Mouse (Mus musculus) liver, embryonic 11.5 days (tissue): ENCODE data around the gene Serpina3m. TPM values are rescaled to one million over a fixed set of nuclear protein-coding genes. Genes with fewer than 3 reads are reported as not detected.

ENCODE experiments used
- ATAC-seq: fragments of 200-750 bp; cut with Nextera tagmentation; replicated peaks from 2 replicates; pipeline ENCODE4 v1.8.0; 2017; ENCODE audit warnings: moderate number of reproducible peaks, mild to moderate bottlenecking, moderate TSS enrichment, moderate library complexity; ENCODE audit not compliant: low FRiP score
- DNase-seq: peaks from one replicate; pipeline ENCODE4 v3.0.0-alpha.2; 2017; ENCODE audit warnings: low spot score
- H3K27ac ChIP-seq: fragments of 300-500 bp; sonication (generic); 2 replicates; pipeline ENCODE4 v1.5.1; 2014; ENCODE audit warnings: mild to moderate bottlenecking, low read depth, low read length, control low read depth
- H3K27me3 ChIP-seq: fragments of 300-500 bp; sonication (generic); replicated peaks from 2 replicates; pipeline ENCODE4 v1.6.1; 2014; ENCODE audit warnings: low read length, mixed read lengths; ENCODE audit not compliant: control insufficient read depth, insufficient read depth
- H3K36me3 ChIP-seq: fragments of 300-500 bp; sonication (generic); 2 replicates; pipeline ENCODE4 v1.6.1; 2014; ENCODE audit warnings: mild to moderate bottlenecking, low read length, moderate library complexity, mixed read lengths; ENCODE audit not compliant: control insufficient read depth, insufficient read depth
- H3K4me1 ChIP-seq: fragments of 300-500 bp; sonication (generic); replicated peaks from 2 replicates; pipeline ENCODE4 v1.6.1; 2014; ENCODE audit warnings: low read length, mixed read lengths; ENCODE audit not compliant: control insufficient read depth, insufficient read depth
- H3K4me2 ChIP-seq: fragments of 300-500 bp; sonication (generic); 2 replicates; pipeline ENCODE4 v1.6.1; 2014; ENCODE audit warnings: mild to moderate bottlenecking, control low read depth, moderate library complexity
- H3K4me3 ChIP-seq: fragments of 300-500 bp; sonication (generic); 2 replicates; pipeline ENCODE4 v1.5.1; 2014; ENCODE audit warnings: low read depth, low read length, control low read depth
- H3K9ac ChIP-seq: fragments of 300-500 bp; sonication (generic); 2 replicates; pipeline ENCODE4 v1.6.1; 2014; ENCODE audit warnings: low read depth, low read length, control low read depth
- H3K9me3 ChIP-seq: fragments of 300-500 bp; sonication (generic); 2 replicates; pipeline ENCODE4 v1.6.1; 2016; ENCODE audit warnings: low read length, inconsistent platforms, mixed read lengths; ENCODE audit not compliant: control insufficient read depth
- WGBS: fragments of 180-500 bp; shearing (Covaris S2); extraction: QIAGEN DNeasy Blood & Tissue Kit; methylation state at CpG from one replicate; pipeline ENCODE4 v1.1.7; 2014; 5-methylcytosine and 5-hydroxymethylcytosine counted together
- polyA plus RNA-seq: library from polyadenylated mRNA; unstranded; fragments of >200 nt; fragmentation: Nextera tagmentation; extraction: Ambion mirVana; gene quantifications from 2 replicates; pipeline ENCODE4 v1.2.1, GENCODE M21; 2014

Gene Serpina3m
- polyA plus RNA-seq, 1 experiment from 2014 or later: not detected

DNA sequence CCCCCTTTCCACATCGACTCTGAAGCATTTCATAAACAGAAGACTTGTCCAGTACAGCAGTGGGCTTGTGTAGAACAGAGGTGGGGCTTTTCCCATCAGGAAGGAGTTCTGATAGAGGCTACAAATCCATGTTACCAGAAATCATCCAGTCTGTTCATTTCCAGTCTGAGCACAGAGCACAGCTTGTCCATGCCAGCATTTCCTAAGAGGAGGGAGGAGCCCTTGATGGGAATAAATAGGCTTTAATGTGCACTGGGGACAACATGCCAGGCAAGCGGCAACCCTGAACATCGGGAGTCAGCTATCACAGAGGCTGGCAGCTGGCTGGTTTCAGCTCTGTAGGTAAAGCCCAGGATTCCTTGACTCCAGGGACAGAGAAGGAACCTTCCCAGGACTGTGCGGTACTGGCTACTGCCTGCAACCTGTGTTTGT is 68.2 kb downstream of the Serpina3m start, which contains the start of gene Serpina3n:
Gene Serpina3n, plus strand, starts transcription at position 276 of the 432 bp plus-strand sequence.
- DNase-seq (no peak), ATAC-seq (no peak)
- no peak within 1 kb of the TSS for H3K27ac ChIP-seq
- no peak within 1 kb of the TSS for H3K4me3 ChIP-seq
- H3K36me3 ChIP-seq: no peaks in the 10 kb centered on the region
- no peaks in the 10 kb centered on the region for H3K4me1 ChIP-seq
- no peaks in the 10 kb centered on the region for H3K9me3 ChIP-seq
- no peaks in the 10 kb centered on the region for H3K27me3 ChIP-seq
- H3K9ac ChIP-seq: no peak within 1 kb of the TSS
- 69% methylated on average over 4 of the region's 4 CpGs for WGBS
- H3K4me2 ChIP-seq: no peak within 1 kb of the TSS

GRCm38 (mm10) chr12:104412507-104412906 is 74.2 kb downstream of the Serpina3m start:
- Histone ChIP-seq H3K27ac (no peak overlapping the region), H3K4me1 (no peaks in the 10 kb centered on the region), H3K4me3 (no peak overlapping the region), H3K9ac (no peak overlapping the region), H3K4me2 (no peak overlapping the region), H3K27me3 (no peaks in the 10 kb centered on the region), H3K9me3 (no peaks in the 10 kb centered on the region), H3K36me3 (no peaks in the 10 kb centered on the region)
- ATAC-seq (no peak), DNase-seq (no peak)
- 81% methylated on average over 6 of the region's 6 CpGs for WGBS

DNA sequence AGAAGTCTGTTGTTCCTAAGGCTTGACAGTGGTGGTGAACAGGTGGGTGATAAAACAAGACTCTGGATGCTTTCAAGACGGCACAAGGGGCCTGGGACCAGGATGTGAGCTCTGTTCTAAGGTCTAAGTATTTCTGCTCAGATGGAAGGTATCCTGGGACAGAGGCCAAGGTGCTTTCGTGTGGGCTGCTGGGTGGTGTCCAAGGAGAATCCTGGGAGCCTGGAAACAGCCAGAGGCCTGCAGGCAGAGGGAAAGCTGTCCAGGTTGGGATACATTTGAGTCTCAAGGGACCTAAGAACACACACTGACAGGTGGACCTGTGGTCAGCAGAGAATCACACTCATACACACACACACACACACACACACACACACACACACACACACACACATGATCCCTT is 76.3 kb downstream of the Serpina3m start:
- no peak overlapping the region for H3K27ac ChIP-seq
- DNase-seq: no peak
- no peaks in the 10 kb centered on the region for H3K36me3 ChIP-seq
- ATAC-seq: no peak
- no peak overlapping the region for H3K4me2 ChIP-seq
- H3K9ac ChIP-seq: no peak overlapping the region
- no peaks in the 10 kb centered on the region for H3K9me3 ChIP-seq
- WGBS: 46% methylated on average over 2 of the region's 2 CpGs
- no peaks in the 10 kb centered on the region for H3K27me3 ChIP-seq
- no peak overlapping the region for H3K4me3 ChIP-seq
- H3K4me1 ChIP-seq: no peaks in the 10 kb centered on the region

DNA sequence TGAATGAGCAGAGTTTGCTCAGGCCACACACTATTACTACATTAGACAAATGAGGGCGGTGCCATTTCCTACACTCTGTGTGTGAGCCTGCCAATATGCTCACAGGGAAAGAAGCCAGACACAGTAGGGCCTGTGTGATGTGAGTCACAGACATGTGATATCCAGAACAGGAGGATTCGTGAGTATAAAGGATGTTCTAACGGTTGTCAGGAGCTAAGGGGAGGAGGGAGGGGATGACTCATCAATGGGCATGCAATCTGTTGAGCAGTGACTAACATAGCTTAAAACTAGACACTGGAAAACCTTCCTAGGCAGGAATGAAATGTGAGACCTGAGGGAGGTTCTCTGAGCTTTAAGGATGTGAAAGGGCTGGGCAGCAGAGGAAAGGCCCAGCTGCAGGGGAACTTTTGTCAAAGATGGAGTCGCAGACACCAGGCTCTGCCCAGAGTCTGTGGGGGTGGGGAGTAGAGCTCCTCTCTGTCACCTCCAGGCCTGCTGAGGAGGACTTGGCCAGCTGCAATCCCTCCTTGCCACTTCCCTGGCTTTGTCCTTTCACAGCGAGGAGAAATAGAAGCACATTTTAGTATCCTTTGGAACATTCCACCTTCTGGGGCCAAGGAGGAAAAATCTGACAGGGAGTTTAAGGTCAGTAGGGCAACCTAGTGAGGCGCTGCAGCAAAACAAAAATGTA is 77.5 kb downstream of the Serpina3m start:
- Histone ChIP-seq H3K27ac (no peak overlapping the region), H3K36me3 (no peaks in the 10 kb centered on the region), H3K9ac (no peak overlapping the region), H3K27me3 (no peaks in the 10 kb centered on the region), H3K9me3 (no peaks in the 10 kb centered on the region), H3K4me3 (no peak overlapping the region), H3K4me1 (no peaks in the 10 kb centered on the region), H3K4me2 (no peak overlapping the region)
- 55% methylated on average over 6 of the region's 6 CpGs for WGBS
- ATAC-seq: no peak
- DNase-seq: no peak

DNA sequence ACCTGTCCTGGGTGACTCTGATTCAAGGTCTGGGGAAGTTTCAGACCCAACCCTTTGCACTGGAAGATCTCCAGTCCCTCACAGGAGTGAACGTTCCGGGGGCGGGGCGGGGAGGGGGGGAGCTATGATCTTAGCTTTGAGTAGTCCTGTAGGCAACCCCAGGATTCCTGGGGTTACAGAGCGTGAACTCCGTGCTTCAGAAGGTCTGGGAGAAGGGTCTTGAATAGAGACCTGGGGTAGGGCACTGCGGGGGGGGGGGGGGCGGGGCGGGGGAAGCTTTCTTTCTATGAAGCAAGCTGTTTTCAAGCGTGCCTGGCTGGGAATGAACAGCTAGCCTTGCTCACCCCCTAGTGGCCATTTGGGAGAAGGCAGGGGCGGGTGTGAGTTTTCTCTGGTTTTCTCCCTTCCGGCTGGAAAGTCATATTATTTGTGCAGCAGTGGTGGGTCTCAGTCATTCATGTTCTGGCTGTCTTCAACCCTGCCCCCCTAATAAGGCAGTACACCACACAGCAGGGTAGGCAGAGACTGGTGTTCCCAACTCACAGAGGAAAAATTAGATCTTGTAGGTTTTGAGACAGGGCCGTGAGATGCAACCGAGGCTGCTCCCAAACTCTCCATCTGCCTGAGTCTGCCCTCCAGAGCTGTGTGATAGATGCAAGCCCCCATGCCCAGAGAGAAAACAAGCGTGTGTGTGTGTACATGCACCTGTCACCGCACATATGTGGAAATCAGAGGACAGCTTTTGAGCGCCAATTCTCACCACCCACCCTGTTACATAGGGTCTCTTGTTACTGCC is 80.3 kb downstream of the Serpina3m start:
- H3K36me3 ChIP-seq: no peaks in the 10 kb centered on the region
- no peaks in the 10 kb centered on the region for H3K27me3 ChIP-seq
- no peak overlapping the region; the same call in 1 of the 2 replicates for H3K4me3 ChIP-seq
- no peak overlapping the region for H3K27ac ChIP-seq
- whole genome bisulfite sequencing: 23% methylated on average over 17 of the region's 17 CpGs
- DNase-seq (peak; percentile 80), ATAC-seq (peak; percentile 30)
- H3K4me2 ChIP-seq: peak overlapping the region; percentile 18
- H3K9ac ChIP-seq: no peak overlapping the region
- H3K9me3 ChIP-seq: no peaks in the 10 kb centered on the region
- no peaks in the 10 kb centered on the region for H3K4me1 ChIP-seq

DNA sequence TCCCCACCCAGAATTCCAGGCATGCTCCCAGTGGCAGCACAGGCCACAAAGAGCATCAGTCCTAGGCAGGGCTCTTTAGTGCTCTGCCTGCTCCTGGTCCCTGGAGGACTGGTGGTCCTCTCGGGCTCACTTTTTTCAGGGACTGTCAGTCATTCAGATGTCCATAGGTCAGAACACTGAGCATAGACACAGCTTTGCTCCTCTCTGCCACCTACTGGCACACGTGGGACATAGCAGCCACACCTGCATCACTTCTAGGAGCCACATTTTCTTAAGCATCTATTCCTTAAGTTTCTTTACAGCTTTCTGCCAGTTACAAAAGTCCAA is 80.8 kb downstream of the Serpina3m start:
- 13% methylated on average over 2 of the region's 2 CpGs for WGBS
- DNase-seq: no peak
- H3K9ac ChIP-seq: no peak overlapping the region
- H3K4me2 ChIP-seq: no peak overlapping the region
- H3K4me1 ChIP-seq: no peaks in the 10 kb centered on the region
- no peaks in the 10 kb centered on the region for H3K36me3 ChIP-seq
- no peak overlapping the region for H3K27ac ChIP-seq
- H3K27me3 ChIP-seq: no peaks in the 10 kb centered on the region
- no peaks in the 10 kb centered on the region for H3K9me3 ChIP-seq
- no peak overlapping the region for H3K4me3 ChIP-seq
- no peak for ATAC-seq

DNA sequence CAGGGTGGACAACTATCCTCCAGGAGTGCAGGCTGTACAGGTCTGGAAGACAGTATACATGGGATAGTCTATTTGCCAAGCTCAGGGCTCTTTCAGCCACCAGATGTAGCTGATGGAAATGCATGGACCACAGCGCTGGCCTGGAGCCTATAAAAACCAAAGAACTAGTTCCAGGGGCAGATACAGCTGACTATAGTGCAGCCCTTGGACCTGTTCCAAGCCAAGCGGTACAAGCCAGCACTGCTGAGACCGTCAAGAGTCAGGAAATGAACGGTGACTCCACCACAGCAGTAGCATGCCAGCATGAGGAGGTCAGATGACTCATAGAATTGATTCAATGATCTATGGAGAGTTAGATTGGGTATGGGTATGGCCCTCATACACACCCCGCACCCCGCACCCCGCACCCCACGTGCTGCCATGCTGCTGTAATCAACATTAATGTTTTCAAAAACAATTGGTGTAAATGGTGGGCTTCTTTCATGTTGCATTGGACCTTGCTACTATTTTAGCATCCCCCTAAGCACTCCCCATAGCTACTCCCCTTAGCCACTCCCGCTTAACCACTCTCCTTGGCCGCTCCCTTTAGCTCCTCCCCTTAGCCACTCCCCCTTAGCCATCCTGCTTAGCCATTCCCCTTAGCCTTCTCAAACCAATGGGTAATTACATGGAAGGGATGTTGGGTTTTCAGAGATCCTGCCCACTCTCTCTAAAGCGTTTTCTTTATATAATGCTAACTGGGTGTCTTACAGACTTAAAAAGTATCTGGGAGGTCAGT is 84.5 kb downstream of the Serpina3m start:
- no peak overlapping the region for H3K4me2 ChIP-seq
- DNase-seq (no peak), ATAC-seq (no peak; the same call in 1 of the 2 replicates)
- H3K9me3 ChIP-seq: no peaks in the 10 kb centered on the region
- no peaks in the 10 kb centered on the region for H3K27me3 ChIP-seq
- no peak overlapping the region for H3K9ac ChIP-seq
- no peak overlapping the region for H3K27ac ChIP-seq
- WGBS: 71% methylated on average over 11 of the region's 11 CpGs
- no peaks in the 10 kb centered on the region for H3K36me3 ChIP-seq
- H3K4me3 ChIP-seq: no peak overlapping the region
- H3K4me1 ChIP-seq: no peaks in the 10 kb centered on the region

DNA sequence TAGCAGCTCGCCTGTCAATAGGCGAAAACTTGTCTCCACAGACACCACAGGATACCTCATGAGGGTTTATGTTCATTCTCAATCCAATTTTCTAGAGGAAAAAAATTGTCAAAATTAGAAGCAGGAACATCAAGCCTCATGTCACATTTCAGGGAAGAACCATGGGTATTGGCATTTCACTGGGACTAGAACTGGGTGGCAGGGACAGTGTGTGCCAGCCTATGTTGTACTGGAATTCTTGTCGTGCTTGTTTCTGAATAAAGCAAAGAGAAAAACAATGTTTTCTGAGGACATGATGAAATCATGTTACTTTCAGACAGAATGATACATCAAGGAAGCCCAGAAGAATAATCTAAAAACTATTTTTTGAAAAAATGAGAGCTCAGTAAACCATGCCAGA is 87.3 kb downstream of the Serpina3m start:
- Histone ChIP-seq H3K27me3 (no peaks in the 10 kb centered on the region), H3K4me1 (no peaks in the 10 kb centered on the region), H3K4me3 (no peak overlapping the region), H3K4me2 (no peak overlapping the region), H3K9ac (no peak overlapping the region), H3K27ac (no peak overlapping the region), H3K9me3 (no peaks in the 10 kb centered on the region), H3K36me3 (no peaks in the 10 kb centered on the region)
- DNase-seq: no peak
- no peak for ATAC-seq
- 71% methylated on average over 3 of the region's 3 CpGs for WGBS
